Mouse (Mus musculus): ENCODE measurements around the gene Gga1. TPM values are rescaled to one million over a fixed set of nuclear protein-coding genes. Genes with fewer than 3 reads are reported as not detected.

The Gga1 gene
- polyA plus RNA-seq, 1 experiment from 2014 or later, result 19.6 TPM

- H3K27ac ChIP-seq (ENCODE audit: low read length), result no peak overlapping the region
- H3K36me3 ChIP-seq (ENCODE audit: control insufficient read depth, insufficient read depth), result peaks cover 18% of the 10 kb centered on the region
- H3K4me2 ChIP-seq (ENCODE audit: low read depth, low read length), result peak overlapping the region; percentile 38
- WGBS (ENCODE audit: insufficient replicate concordance), result 11% methylated on average over 9 of the region's 9 CpGs
- H3K4me1 ChIP-seq (ENCODE audit: control insufficient read depth, low read depth, low read length), result peaks cover 3% of the 10 kb centered on the region
- H3K9ac ChIP-seq (ENCODE audit: low read depth, low read length), result no peak overlapping the region
- ATAC-seq (ENCODE audit: low read depth), result peak; percentile 40
- peak overlapping the region; percentile 25 for H3K4me3 ChIP-seq (ENCODE audit: low read depth, low read length)
- H3K27me3 ChIP-seq (ENCODE audit: control insufficient read depth, insufficient read depth, low read depth, low read length), result peaks cover 17% of the 10 kb centered on the region
- no peaks in the 10 kb centered on the region for H3K9me3 ChIP-seq (replicated peaks; ENCODE audit: control insufficient read depth, low read length)
These were observed 65.7 kb downstream of the Gga1 start for GRCm38 (mm10) chr15:78942663-78943062.

Small RNA genes within 50 kb of the gene (microRNA-seq; reads per million reads assigned to microRNA genes)
- 0.98 reads per million for gene Mir6955

Other genes with a start within 250 kb of the Gga1 start
- gene Elfn2, start 158.4 kb upstream of the Gga1 start, polyA plus RNA-seq (2015; fragmentation: Nextera tagmentation; extraction: Ambion mirVana), result not detected in 2 replicates
- gene Mfng, start 103.7 kb upstream of the Gga1 start, polyA plus RNA-seq (2015; fragmentation: Nextera tagmentation; extraction: Ambion mirVana), result 4.5 and 5.4 TPM in 2 replicates
- gene Card10, start 74.1 kb upstream of the Gga1 start, polyA plus RNA-seq (2015; fragmentation: Nextera tagmentation; extraction: Ambion mirVana), result 1.8 and 2.1 TPM in 2 replicates
- 12.1 and 13.1 TPM in 2 replicates for gene Cdc42ep1, start 34.6 kb upstream of the Gga1 start, polyA plus RNA-seq (2015; fragmentation: Nextera tagmentation; extraction: Ambion mirVana)
- gene Lgals2, start 21.7 kb upstream of the Gga1 start, polyA plus RNA-seq (2015; fragmentation: Nextera tagmentation; extraction: Ambion mirVana), result 9.1 and 15.8 TPM in 2 replicates
- 0.18 and 0.22 TPM in 2 replicates for gene Gm49510, start 22.5 kb downstream of the Gga1 start, polyA plus RNA-seq (2015; fragmentation: Nextera tagmentation; extraction: Ambion mirVana)
- gene Sh3bp1, start 22.6 kb downstream of the Gga1 start, polyA plus RNA-seq (2015; fragmentation: Nextera tagmentation; extraction: Ambion mirVana), result 13.1 and 14.2 TPM in 2 replicates
- gene Pdxp, start 36.7 kb downstream of the Gga1 start, polyA plus RNA-seq (2015; fragmentation: Nextera tagmentation; extraction: Ambion mirVana), result 2.7 and 3.1 TPM in 2 replicates
- 295 and 318 TPM in 2 replicates for gene Lgals1, start 49.5 kb downstream of the Gga1 start, polyA plus RNA-seq (2015; fragmentation: Nextera tagmentation; extraction: Ambion mirVana)
- 24.0 and 25.1 TPM in 2 replicates for gene Nol12, start 57.7 kb downstream of the Gga1 start, polyA plus RNA-seq (2015; fragmentation: Nextera tagmentation; extraction: Ambion mirVana)
- 18.0 and 20.8 TPM in 2 replicates for gene Triobp, start 70.5 kb downstream of the Gga1 start, polyA plus RNA-seq (2015; fragmentation: Nextera tagmentation; extraction: Ambion mirVana)
- 134 and 136 TPM in 2 replicates for gene H1f0, start 151.3 kb downstream of the Gga1 start, polyA plus RNA-seq (2015; fragmentation: Nextera tagmentation; extraction: Ambion mirVana)
- 0.20 TPM in 1 of 2 replicates, not detected in the other for gene Galr3, start 164.7 kb downstream of the Gga1 start, polyA plus RNA-seq (2015; fragmentation: Nextera tagmentation; extraction: Ambion mirVana)
- 36.7 and 40.9 TPM in 2 replicates for gene Ankrd54, start 185.7 kb downstream of the Gga1 start, polyA plus RNA-seq (2015; fragmentation: Nextera tagmentation; extraction: Ambion mirVana)
- 107 and 109 TPM in 2 replicates for gene Eif3l, start 198.0 kb downstream of the Gga1 start, polyA plus RNA-seq (2015; fragmentation: Nextera tagmentation; extraction: Ambion mirVana)
- gene Micall1, start 231.7 kb downstream of the Gga1 start, polyA plus RNA-seq (2015; fragmentation: Nextera tagmentation; extraction: Ambion mirVana), result 0.93 and 1.0 TPM in 2 replicates